Mouse (Mus musculus): ENCODE data around the gene Sigirr. TPM values are rescaled to one million over a fixed set of nuclear protein-coding genes. Genes with fewer than 3 reads are reported as not detected.

Sigirr gene
- polyA plus RNA-seq, 1 experiment from 2014 or later, result 12.6 TPM

DNA sequence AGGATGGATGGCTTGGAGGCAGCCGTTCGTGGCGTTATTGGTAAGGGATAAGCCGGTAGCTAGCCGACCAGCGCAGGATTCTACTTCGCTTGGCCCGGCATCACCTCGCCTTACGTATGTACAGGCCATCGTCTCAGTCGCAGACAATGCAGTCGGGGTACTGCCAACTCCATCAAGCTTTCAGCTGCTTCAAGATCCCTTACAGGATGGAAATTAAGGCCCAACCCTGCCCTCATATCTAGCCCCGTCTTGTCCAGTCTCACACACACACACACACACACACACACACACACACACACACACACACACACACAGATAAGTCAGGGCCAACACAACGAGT lies 23.1 kb upstream of the Sigirr start:
- peak overlapping the region; percentile 56 for H3K9ac ChIP-seq (ENCODE audit: low read length)
- peak overlapping the region; percentile 54 for H3K4me3 ChIP-seq (ENCODE audit: low read depth, low read length)
- H3K9me3 ChIP-seq (ENCODE audit: control insufficient read depth, low read length), result no peaks in the 10 kb centered on the region
- peak overlapping the region; percentile 77 for H3K27ac ChIP-seq (replicated peaks)
- H3K4me2 ChIP-seq (replicated peaks; ENCODE audit: low read depth), result peak overlapping the region; percentile 72
- TF ChIP-seq CTCF (IDR thresholded peaks at IDR 0.05; ENCODE audit: low read depth) (no peak), EP300 (optimal IDR thresholded peaks at IDR 0.05) (no peak)
- 2% methylated on average over 15 of the region's 15 CpGs for WGBS
- no peaks in the 10 kb centered on the region for H3K36me3 ChIP-seq (ENCODE audit: control insufficient read depth, insufficient read depth, low read length)
- no peaks in the 10 kb centered on the region for H3K27me3 ChIP-seq (ENCODE audit: control insufficient read depth, insufficient read depth, low read length)
- DNase-seq (ENCODE audit: low spot score) (no peak), ATAC-seq (ENCODE audit: low FRiP score, low TSS enrichment) (no peak)
- peaks cover 3% of the 10 kb centered on the region for H3K4me1 ChIP-seq (replicated peaks; ENCODE audit: control insufficient read depth, insufficient read depth)

DNA sequence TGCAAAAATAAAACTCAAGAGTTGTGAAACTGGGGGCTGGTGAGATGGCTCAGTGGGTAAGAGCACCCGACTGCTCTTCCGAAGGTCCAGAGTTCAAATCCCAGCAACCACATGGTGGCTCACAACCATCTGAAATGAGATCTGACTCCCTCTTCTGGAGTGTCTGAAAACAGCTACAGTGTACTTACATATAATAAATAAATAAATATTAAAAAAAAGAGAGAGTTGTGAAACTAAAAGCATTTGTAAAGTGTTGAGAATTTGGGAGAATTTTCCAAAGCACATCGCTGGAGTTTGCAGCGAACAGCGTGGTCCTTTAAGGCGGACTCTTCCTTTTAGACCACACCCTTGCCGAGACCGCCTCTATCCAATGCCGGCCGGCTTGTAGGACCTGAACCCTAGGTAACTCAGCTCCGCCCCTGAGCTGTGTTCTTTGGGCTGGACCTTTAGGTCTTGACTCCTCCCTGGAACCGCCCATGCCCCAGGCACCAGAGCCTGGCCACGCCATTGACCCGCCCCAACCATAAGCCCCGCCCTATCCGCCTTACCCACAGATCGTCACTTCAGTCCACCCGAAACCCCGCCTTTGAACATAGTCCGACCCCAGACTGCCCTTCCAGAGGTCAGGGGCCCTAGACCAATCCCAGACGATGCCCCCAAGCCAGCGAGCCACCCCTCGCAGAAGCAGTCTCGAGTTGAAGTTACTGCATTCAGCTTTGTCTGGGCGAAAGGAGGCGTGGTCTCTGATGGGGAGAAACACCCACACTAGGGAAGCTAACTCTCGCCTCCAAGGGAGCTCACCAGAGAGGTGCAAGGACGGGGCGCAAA lies 22.5 kb upstream of the Sigirr start:
- H3K4me1 ChIP-seq (replicated peaks; ENCODE audit: control insufficient read depth, insufficient read depth), result peaks cover 3% of the 10 kb centered on the region
- WGBS, result under 1% methylated on average over 29 of the region's 29 CpGs
- H3K36me3 ChIP-seq (ENCODE audit: control insufficient read depth, insufficient read depth, low read length), result no peaks in the 10 kb centered on the region
- DNase-seq (ENCODE audit: low spot score) (peak; percentile 98), ATAC-seq (ENCODE audit: low FRiP score, low TSS enrichment) (peak; percentile 99)
- peak overlapping the region; percentile 56 for H3K9ac ChIP-seq (ENCODE audit: low read length)
- no peaks in the 10 kb centered on the region for H3K27me3 ChIP-seq (ENCODE audit: control insufficient read depth, insufficient read depth, low read length)
- no peaks in the 10 kb centered on the region for H3K9me3 ChIP-seq (ENCODE audit: control insufficient read depth, low read length)
- H3K4me2 ChIP-seq (replicated peaks; ENCODE audit: low read depth), result peak overlapping the region; percentile 72
- peak overlapping the region; percentile 54 for H3K4me3 ChIP-seq (ENCODE audit: low read depth, low read length)
- peak overlapping the region; percentile 77 for H3K27ac ChIP-seq (replicated peaks)
- TF ChIP-seq EP300 (optimal IDR thresholded peaks at IDR 0.05), result no peak
- TF ChIP-seq CTCF (IDR thresholded peaks at IDR 0.05; ENCODE audit: low read depth), result no peak

DNA sequence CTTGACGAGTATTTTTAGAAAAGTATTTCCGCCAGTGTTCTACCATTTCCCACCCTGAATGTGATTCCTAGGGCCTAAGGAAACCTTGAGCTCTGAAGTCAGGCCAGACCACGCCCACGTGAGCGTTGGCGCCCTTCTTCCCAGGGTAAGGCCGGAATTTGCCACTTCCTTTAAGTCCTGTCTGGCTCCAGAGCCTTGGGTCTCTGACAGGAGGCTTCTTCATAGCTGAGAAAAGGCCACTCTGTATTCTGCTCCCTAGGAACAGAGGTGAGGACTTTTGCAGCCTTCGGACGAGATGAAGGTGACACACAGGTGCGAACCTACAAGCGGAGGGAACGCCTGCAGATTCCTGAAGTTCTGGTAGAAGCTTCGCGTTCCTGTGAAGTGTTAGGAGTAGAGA lies 21.9 kb upstream of the Sigirr start, which contains the start of gene Ptdss2:
Gene Ptdss2 (plus strand): TSS at position 138 of the 400 bp plus-strand sequence.
- ATAC-seq (ENCODE audit: low FRiP score, low TSS enrichment) (no peak), DNase-seq (ENCODE audit: low spot score) (peak; percentile 35)
- Histone ChIP-seq H3K27ac (replicated peaks) (peak within 1 kb of the TSS; percentile 77), H3K36me3 (ENCODE audit: control insufficient read depth, insufficient read depth, low read length) (no peaks in the 10 kb centered on the region), H3K27me3 (ENCODE audit: control insufficient read depth, insufficient read depth, low read length) (no peaks in the 10 kb centered on the region), H3K4me3 (ENCODE audit: low read depth, low read length) (peak within 1 kb of the TSS; percentile 54), H3K4me2 (replicated peaks; ENCODE audit: low read depth) (peak within 1 kb of the TSS; percentile 72), H3K9me3 (ENCODE audit: control insufficient read depth, low read length) (no peaks in the 10 kb centered on the region), H3K4me1 (replicated peaks; ENCODE audit: control insufficient read depth, insufficient read depth) (peaks cover 3% of the 10 kb centered on the region), H3K9ac (ENCODE audit: low read length) (peak within 1 kb of the TSS; percentile 56)
- no peak for TF ChIP-seq CTCF (IDR thresholded peaks at IDR 0.05; ENCODE audit: low read depth)
- no peak for TF ChIP-seq EP300 (optimal IDR thresholded peaks at IDR 0.05)
- WGBS, result 38% methylated on average over 14 of the region's 14 CpGs

DNA sequence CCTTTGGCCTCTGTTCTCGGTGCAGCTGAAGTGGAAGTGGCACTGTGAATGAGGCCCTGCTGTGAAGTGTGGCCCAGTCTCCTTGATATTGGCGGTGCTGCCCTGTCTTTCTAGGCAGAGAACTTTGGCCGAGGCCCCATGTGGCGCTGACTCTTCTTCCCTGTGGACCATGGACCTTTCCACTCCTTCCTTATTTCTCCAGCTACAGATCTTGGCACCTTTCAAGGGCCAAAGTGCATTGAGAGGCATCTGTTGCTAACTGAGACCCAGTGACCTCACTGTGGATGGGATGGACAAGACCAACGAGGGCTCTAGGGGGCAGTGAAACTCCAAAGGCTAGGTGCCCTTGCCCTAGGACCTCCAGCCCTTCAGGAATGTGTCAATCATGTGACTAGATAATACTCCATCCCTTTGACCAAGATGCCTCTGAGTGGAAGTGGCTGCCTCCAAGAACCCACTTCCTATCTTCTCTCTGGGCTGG lies 20.7 kb upstream of the Sigirr start:
- Histone ChIP-seq H3K4me1 (replicated peaks; ENCODE audit: control insufficient read depth, insufficient read depth) (peaks cover 3% of the 10 kb centered on the region), H3K4me2 (replicated peaks; ENCODE audit: low read depth) (no peak overlapping the region), H3K4me3 (ENCODE audit: low read depth, low read length) (no peak overlapping the region), H3K9ac (ENCODE audit: low read length) (no peak overlapping the region), H3K36me3 (ENCODE audit: control insufficient read depth, insufficient read depth, low read length) (no peaks in the 10 kb centered on the region), H3K27me3 (ENCODE audit: control insufficient read depth, insufficient read depth, low read length) (no peaks in the 10 kb centered on the region), H3K9me3 (ENCODE audit: control insufficient read depth, low read length) (no peaks in the 10 kb centered on the region), H3K27ac (replicated peaks) (no peak overlapping the region)
- WGBS, result 82% methylated on average over 5 of the region's 5 CpGs
- DNase-seq (ENCODE audit: low spot score) (no peak), ATAC-seq (ENCODE audit: low FRiP score, low TSS enrichment) (no peak)
- TF ChIP-seq EP300 (optimal IDR thresholded peaks at IDR 0.05), result no peak
- 0 out of 2 replicates have a peak, but pooled peaks have one; percentile 14 for TF ChIP-seq CTCF (IDR thresholded peaks at IDR 0.05; ENCODE audit: low read depth)

DNA sequence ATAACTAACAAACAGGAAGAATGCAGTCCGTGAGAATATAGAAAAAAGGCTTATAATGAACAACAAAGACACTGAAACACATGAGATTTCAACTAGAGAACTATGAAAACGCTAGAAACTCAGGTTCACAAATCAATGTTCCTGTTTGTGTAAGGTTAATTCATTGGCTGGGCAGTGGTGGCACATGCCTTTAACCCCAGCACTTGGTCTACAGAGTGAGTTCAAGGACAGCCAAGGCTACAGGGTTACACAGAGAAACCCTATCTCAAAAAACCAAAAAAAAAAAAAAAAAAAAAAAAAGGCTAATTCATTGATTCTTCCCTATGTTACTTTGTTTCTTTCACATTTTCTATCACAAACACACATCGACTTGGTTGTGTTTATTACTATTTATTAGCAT lies 20.2 kb upstream of the Sigirr start:
- H3K4me3 ChIP-seq (ENCODE audit: low read depth, low read length), result no peak overlapping the region
- H3K9ac ChIP-seq (ENCODE audit: low read length), result no peak overlapping the region
- no peaks in the 10 kb centered on the region for H3K9me3 ChIP-seq (ENCODE audit: control insufficient read depth, low read length)
- H3K36me3 ChIP-seq (ENCODE audit: control insufficient read depth, insufficient read depth, low read length), result no peaks in the 10 kb centered on the region
- H3K27ac ChIP-seq (replicated peaks), result no peak overlapping the region
- H3K27me3 ChIP-seq (ENCODE audit: control insufficient read depth, insufficient read depth, low read length), result no peaks in the 10 kb centered on the region
- TF ChIP-seq CTCF (IDR thresholded peaks at IDR 0.05; ENCODE audit: low read depth) (no peak), EP300 (optimal IDR thresholded peaks at IDR 0.05) (no peak)
- peaks cover 3% of the 10 kb centered on the region for H3K4me1 ChIP-seq (replicated peaks; ENCODE audit: control insufficient read depth, insufficient read depth)
- no peak overlapping the region for H3K4me2 ChIP-seq (replicated peaks; ENCODE audit: low read depth)
- WGBS, result 75% methylated on average over 3 of the region's 3 CpGs
- DNase-seq (ENCODE audit: low spot score) (no peak), ATAC-seq (ENCODE audit: low FRiP score, low TSS enrichment) (no peak)

DNA sequence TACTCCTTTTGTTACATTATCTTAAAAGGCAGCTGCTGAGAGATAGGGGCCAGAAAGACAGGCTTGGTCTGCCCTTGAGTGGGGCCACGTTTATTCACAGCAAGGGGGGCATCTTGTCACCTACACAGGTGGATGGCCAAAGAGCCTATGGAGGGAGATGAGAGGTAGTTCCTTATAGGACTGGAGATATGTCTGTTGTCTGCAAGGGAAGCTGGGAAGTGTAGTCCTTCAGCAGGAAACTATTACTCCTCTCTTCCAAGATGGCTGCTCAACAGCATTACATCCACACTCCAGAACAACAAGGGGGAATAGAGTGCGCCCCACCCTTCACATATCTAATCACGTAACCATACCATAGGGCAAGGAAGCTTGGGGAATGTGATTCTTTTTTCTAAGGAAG lies 19.1 kb upstream of the Sigirr start:
- 64% methylated on average over 3 of the region's 3 CpGs for whole genome bisulfite sequencing
- no peak for ATAC-seq (ENCODE audit: low FRiP score, low TSS enrichment)

More for the DNA sequence above, 19.1 kb upstream of the Sigirr start:
- H3K9me3 ChIP-seq (ENCODE audit: control insufficient read depth, low read length), result no peaks in the 10 kb centered on the region
- DNase-seq (ENCODE audit: low spot score), result no peak
- H3K36me3 ChIP-seq (ENCODE audit: control insufficient read depth, insufficient read depth, low read length), result no peaks in the 10 kb centered on the region
- no peak overlapping the region for H3K4me3 ChIP-seq (ENCODE audit: low read depth, low read length)
- H3K27ac ChIP-seq (replicated peaks), result no peak overlapping the region
- H3K4me2 ChIP-seq (replicated peaks; ENCODE audit: low read depth), result no peak overlapping the region
- no peak overlapping the region for H3K9ac ChIP-seq (ENCODE audit: low read length)
- no peaks in the 10 kb centered on the region for H3K27me3 ChIP-seq (ENCODE audit: control insufficient read depth, insufficient read depth, low read length)
- H3K4me1 ChIP-seq (replicated peaks; ENCODE audit: control insufficient read depth, insufficient read depth), result peaks cover 3% of the 10 kb centered on the region
- TF ChIP-seq EP300 (optimal IDR thresholded peaks at IDR 0.05) (no peak), CTCF (IDR thresholded peaks at IDR 0.05; ENCODE audit: low read depth) (no peak)

Data from stomach, postnatal 0 days (tissue).